Mouse (Mus musculus) lung, postnatal 4 days (tissue): Measurements from ENCODE around the gene Elp4.

ENCODE experiments used
- DNase-seq, 2 experiments: peaks; one replicate each; pipeline ENCODE4 v3.0.0; 2021

Elp4 gene

GRCm38 (mm10) chr2:105710511-105710910, 193.9 kb downstream of the Elp4 start:
- DNase-seq = no peak

- no peak for DNase-seq
Measured at GRCm38 (mm10) chr2:105709126-105709525, 195.2 kb downstream of the Elp4 start.

GRCm38 (mm10) chr2:105705320-105705719, 199.0 kb downstream of the Elp4 start:
- no peak for DNase-seq

GRCm38 (mm10) chr2:105702586-105702985, 201.8 kb downstream of the Elp4 start:
- no peak for DNase-seq

GRCm38 (mm10) chr2:105701781-105702180, 202.6 kb downstream of the Elp4 start:
- DNase-seq = no peak

- no peak for DNase-seq
Measured at GRCm38 (mm10) chr2:105698631-105699030, 205.7 kb downstream of the Elp4 start.

- DNase-seq = no peak
Measured at GRCm38 (mm10) chr2:105697741-105698140, 206.6 kb downstream of the Elp4 start.

GRCm38 (mm10) chr2:105691296-105691695, 213.1 kb downstream of the Elp4 start:
- no peak for DNase-seq

- DNase-seq = no peak
Measured at GRCm38 (mm10) chr2:105689771-105690639, 214.4 kb downstream of the Elp4 start.

- DNase-seq = no peak
Measured at GRCm38 (mm10) chr2:105689304-105689770, 215.0 kb downstream of the Elp4 start.

GRCm38 (mm10) chr2:105688436-105689303, 215.7 kb downstream of the Elp4 start:
- DNase-seq = no peak

GRCm38 (mm10) chr2:105688011-105688410, 216.4 kb downstream of the Elp4 start:
- no peak for DNase-seq

GRCm38 (mm10) chr2:105687317-105687991, 216.9 kb downstream of the Elp4 start:
- no peak for DNase-seq

- DNase-seq = no peak
Measured at GRCm38 (mm10) chr2:105686363-105687316, 217.7 kb downstream of the Elp4 start.

GRCm38 (mm10) chr2:105685651-105686050, 218.7 kb downstream of the Elp4 start:
- DNase-seq = no peak

- no peak for DNase-seq
Measured at GRCm38 (mm10) chr2:105684991-105685650, 219.2 kb downstream of the Elp4 start.

GRCm38 (mm10) chr2:105683771-105684410, 220.5 kb downstream of the Elp4 start:
- DNase-seq = no peak

GRCm38 (mm10) chr2:105682634-105683351, 221.6 kb downstream of the Elp4 start:
- DNase-seq = no peak

GRCm38 (mm10) chr2:105682011-105682501, 222.3 kb downstream of the Elp4 start:
- DNase-seq = no peak
